8 mouse cellular contexts compared by ENCODE assay signal in genomic region chr10:18562940-18563339, GRCm38 (mm10). TPM values are rescaled to one million over a fixed set of nuclear protein-coding genes. Genes with fewer than 3 reads are reported as not detected.
DNase-seq lines count a peak whose midpoint lies in the region; ATAC-seq and TF ChIP-seq lines count a peak whose summit lies in the region.

No protein-coding gene starts in this region.

- no peak for TF ChIP-seq POLR2A in ES-Bruce4 (IDR thresholded peaks at IDR 0.05; ENCODE audit: insufficient read depth, low read length)

- H3K27me3 ChIP-seq in heart, embryonic 12.5 days (replicated peaks), result no peaks in the 10 kb centered on the region
- no peaks in the 10 kb centered on the region for H3K27me3 ChIP-seq in ES-Bruce4 (ENCODE audit: control insufficient read depth, insufficient read depth, low read length, poor library complexity, severe bottlenecking)
- no peaks in the 10 kb centered on the region for H3K27me3 ChIP-seq in midbrain, embryonic 16.5 days (ENCODE audit: control insufficient read depth, insufficient read depth, low read depth, low read length)

- no peak for TF ChIP-seq EP300 in ES-Bruce4 (IDR thresholded peaks at IDR 0.05; ENCODE audit: insufficient read depth, low read depth, low read length)

- H3K9ac ChIP-seq in heart, embryonic 12.5 days, result no peak overlapping the region
- H3K9ac ChIP-seq in ES-Bruce4 (ENCODE audit: low read depth, poor library complexity, severe bottlenecking), result no peak overlapping the region
- H3K9ac ChIP-seq in midbrain, embryonic 16.5 days (ENCODE audit: low read depth, low read length), result no peak overlapping the region

- ATAC-seq in heart, embryonic 12.5 days (ENCODE audit: insufficient number of reproducible peaks, low FRiP score), result no peak
- peak; percentile 68; the same call in 1 of the 2 replicates for ATAC-seq in midbrain, embryonic 16.5 days

- WGBS in heart, embryonic 12.5 days, result 12% methylated on average over 4 of the region's 4 CpGs
- 6% methylated on average over 4 of the region's 4 CpGs for WGBS in midbrain, embryonic 16.5 days

- H3K36me3 ChIP-seq in heart, embryonic 12.5 days, result no peaks in the 10 kb centered on the region
- H3K36me3 ChIP-seq in ES-Bruce4 (ENCODE audit: control insufficient read depth, insufficient read depth, low read length, poor library complexity, severe bottlenecking), result no peaks in the 10 kb centered on the region
- H3K36me3 ChIP-seq in midbrain, embryonic 16.5 days (ENCODE audit: control insufficient read depth, insufficient read depth, low read length), result no peaks in the 10 kb centered on the region

- no peak overlapping the region for H3K4me3 ChIP-seq in heart, embryonic 12.5 days
- no peak overlapping the region for H3K4me3 ChIP-seq in ES-Bruce4 (ENCODE audit: low read depth, low read length)
- H3K4me3 ChIP-seq in midbrain, embryonic 16.5 days (ENCODE audit: low read depth, low read length), result no peak overlapping the region

- intact Hi-C loops in heart, postnatal 10 days (cut with DNase I), result loop anchor here (2.0 to 5.0 kb wide), 3 partner anchors 40 to 344 kb away; no protein-coding TSS in a partner anchor

- TF ChIP-seq CTCF in ES-Bruce4 (IDR thresholded peaks at IDR 0.05; ENCODE audit: low read depth, low read length), result peak; percentile 21

- H3K4me2 ChIP-seq in heart, embryonic 12.5 days, result no peak overlapping the region
- no peak overlapping the region for H3K4me2 ChIP-seq in midbrain, embryonic 16.5 days (ENCODE audit: low read length)

- DNase-seq in heart, postnatal 10 days, result peak; percentile 39 to 70
- peak; percentile 61 for DNase-seq in cerebellum, adult 8-10 months
- peak; percentile 63 to 73 for DNase-seq in frontal cortex, postnatal 36 days (ENCODE audit: low spot score in 2 of 2)
- peak; percentile 56 to 80 for DNase-seq in left cerebral cortex, adult 18-20 months (ENCODE audit: low spot score in 2 of 2)
- peak; percentile 83 for DNase-seq in thymus, postnatal 4 days

- H3K9me3 ChIP-seq in heart, embryonic 12.5 days (replicated peaks), result no peaks in the 10 kb centered on the region
- no peaks in the 10 kb centered on the region for H3K9me3 ChIP-seq in ES-Bruce4 (replicated peaks; ENCODE audit: control insufficient read depth, insufficient read depth, low read length, poor library complexity, severe bottlenecking)
- no peaks in the 10 kb centered on the region for H3K9me3 ChIP-seq in midbrain, embryonic 16.5 days (replicated peaks; ENCODE audit: control insufficient read depth, low read length, poor library complexity, severe bottlenecking)

- no peaks in the 10 kb centered on the region for H3K4me1 ChIP-seq in heart, embryonic 12.5 days (replicated peaks)
- no peaks in the 10 kb centered on the region for H3K4me1 ChIP-seq in ES-Bruce4 (ENCODE audit: control insufficient read depth, insufficient read depth, low read length)
- no peaks in the 10 kb centered on the region for H3K4me1 ChIP-seq in midbrain, embryonic 16.5 days (ENCODE audit: control insufficient read depth, insufficient read depth, low read length)

- H3K27ac ChIP-seq in heart, embryonic 12.5 days (ENCODE audit: poor library complexity, severe bottlenecking), result no peak overlapping the region
- H3K27ac ChIP-seq in ES-Bruce4 (ENCODE audit: insufficient read depth, low read length), result no peak overlapping the region
- H3K27ac ChIP-seq in midbrain, embryonic 16.5 days (ENCODE audit: low read length), result no peak overlapping the region

RNA-seq across cellular contexts. Expression of gene Hebp2, which starts 17.1 kb away (rescaled TPM):
- total RNA-seq in heart, postnatal 10 days (2021), result 1 to 10 TPM; 3.3 to 3.9 TPM
- polyA plus RNA-seq in heart, embryonic 12.5 days (2016; fragmentation: Nextera tagmentation; extraction: Ambion mirVana), result 17.9 and 18.3 TPM in 2 replicates
- 14.3 and 21.1 TPM in 2 replicates for polyA plus RNA-seq in ES-Bruce4 (2011; ENCODE audit: insufficient read depth, insufficient read length, low read depth, missing spikeins)
- 1 to 10 TPM; 4.0 to 4.6 TPM for total RNA-seq in left cerebral cortex, adult 18-20 months (2021)
- 10.8 and 11.7 TPM in 2 replicates for polyA plus RNA-seq in midbrain, embryonic 16.5 days (2015; fragmentation: Nextera tagmentation; extraction: Ambion mirVana)
